Mouse (Mus musculus) gastrocnemius, postnatal 36 days (tissue): Measurements from ENCODE around the gene Creg2. TPM values are rescaled to one million over a fixed set of nuclear protein-coding genes. Genes with fewer than 3 reads are reported as not detected.

Experiments used
- DNase-seq, 2 experiments: peaks; one replicate each; pipeline ENCODE4 v3.0.0; 2022
- intact Hi-C: fragments of 180-260 bp; cut with DNase I; formaldehyde crosslinking; loops from one replicate; pipeline ENCODE4 v1.15.1; 2025
- long read RNA-seq, 2 experiments: library from polyadenylated mRNA; stranded (forward); transcript quantifications; one replicate each; pipeline ENCODE4 v2.0.0; 2021
- total RNA-seq, 2 experiments: library from RNA; stranded (reverse); gene quantifications; 2 replicates each; pipeline ENCODE4 v1.2.3; 2021

The Creg2 gene
- not detected for total RNA-seq
- long read RNA-seq, experiment 1, result 0 reads
- long read RNA-seq, experiment 2, result 0 reads

DNA sequence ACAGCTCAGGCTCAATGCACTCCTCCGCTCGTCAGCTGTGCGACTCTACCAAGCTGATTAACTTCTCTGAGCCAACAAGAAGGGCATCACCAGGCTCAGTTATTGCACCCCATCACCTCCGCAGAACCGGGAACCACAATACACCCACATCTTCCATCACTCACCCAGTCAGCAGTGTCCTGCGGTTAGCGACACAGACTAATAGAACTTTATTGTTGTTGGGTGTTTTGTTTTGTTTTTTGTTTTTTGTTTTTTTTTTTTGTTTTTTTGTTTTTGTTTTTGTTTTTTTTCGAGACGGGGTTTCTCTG lies at the start of gene Creg2:
Gene Creg2 (minus strand): TSS at position 234 of the 308 bp plus-strand sequence.
- no peak for DNase-seq
- intact Hi-C loops, result loop anchor here (5.0 kb wide), 1 partner anchor 39 kb away; no protein-coding TSS in a partner anchor

DNA sequence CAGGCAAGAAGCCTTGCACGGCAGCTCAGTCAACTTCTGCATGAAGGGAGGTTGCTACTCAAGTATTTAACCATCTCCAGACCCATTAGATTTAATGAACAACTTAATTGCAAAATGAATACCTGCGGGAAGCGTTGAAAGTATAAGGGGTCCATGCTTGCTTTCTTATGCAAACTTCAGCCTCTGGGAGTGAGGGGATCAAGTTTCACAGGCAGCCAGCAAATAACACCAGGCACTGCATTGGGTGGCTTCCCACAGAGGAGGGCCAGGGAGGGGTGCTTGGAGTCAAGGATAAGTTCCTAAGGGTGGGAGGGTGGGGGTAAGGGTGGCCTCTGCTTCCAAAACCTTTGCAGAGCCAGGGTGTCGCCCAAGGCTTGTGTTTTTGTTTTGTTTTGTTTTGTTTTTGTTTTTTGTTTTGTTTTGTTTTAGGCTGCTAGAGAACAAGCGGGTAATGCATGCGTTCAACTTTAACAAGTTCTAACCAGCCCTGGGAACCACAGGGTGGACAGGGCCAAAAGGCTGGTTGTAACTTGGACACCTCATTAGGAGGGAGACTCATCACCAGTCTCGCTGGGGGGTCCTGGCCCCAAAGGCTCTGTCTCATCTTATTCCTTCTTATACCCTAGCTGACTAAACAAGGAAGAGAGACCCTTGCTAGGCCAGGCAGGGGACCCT lies 49.5 kb upstream of the Creg2 start:
- intact Hi-C loops, result loop anchor here (5.0 kb wide), 1 partner anchor 62 kb away; no protein-coding TSS in a partner anchor
- no peak for DNase-seq

DNA sequence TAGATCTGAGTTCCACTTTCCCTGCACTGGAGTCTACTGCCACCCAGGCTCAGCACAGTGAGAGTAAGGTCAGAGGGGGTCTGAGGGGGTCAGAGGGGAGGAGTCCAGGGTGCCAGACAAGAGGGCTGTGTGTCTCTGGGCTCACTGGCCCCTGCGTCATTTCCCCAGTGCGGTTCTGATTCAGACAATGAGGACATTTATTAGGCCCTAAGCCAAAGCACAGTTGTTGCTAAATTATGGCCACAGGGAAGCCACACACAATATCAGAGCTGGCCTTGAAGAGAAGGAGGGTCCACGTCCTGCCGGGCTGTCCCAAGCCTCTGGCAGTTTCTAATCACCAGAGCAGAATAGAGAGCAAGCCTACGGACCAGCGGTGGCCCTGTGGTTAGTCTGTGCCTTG lies 47.2 kb upstream of the Creg2 start:
- intact Hi-C loops, result no loop called here
- no peak for DNase-seq

DNA sequence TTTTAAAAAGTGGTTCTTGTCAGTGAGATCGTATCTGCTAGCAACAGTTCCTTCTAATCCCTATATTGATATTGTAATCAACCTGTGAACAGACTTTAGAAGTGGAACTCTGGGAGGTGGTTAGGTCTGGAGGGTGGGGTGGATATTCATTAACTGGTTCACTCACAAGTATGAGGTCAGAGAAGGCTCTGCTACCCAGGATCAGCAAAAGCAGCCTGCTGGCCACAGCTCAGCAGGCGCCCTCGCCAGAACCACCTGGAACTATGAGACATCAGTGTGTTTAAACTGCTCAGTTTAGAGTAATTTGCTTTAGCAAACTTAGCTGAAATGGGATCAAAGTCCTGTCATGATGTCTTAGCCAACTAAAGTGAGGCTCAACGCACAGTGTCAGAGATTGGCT lies 43.9 kb upstream of the Creg2 start:
- DNase-seq, result no peak
- intact Hi-C loops, result no loop called here

DNA sequence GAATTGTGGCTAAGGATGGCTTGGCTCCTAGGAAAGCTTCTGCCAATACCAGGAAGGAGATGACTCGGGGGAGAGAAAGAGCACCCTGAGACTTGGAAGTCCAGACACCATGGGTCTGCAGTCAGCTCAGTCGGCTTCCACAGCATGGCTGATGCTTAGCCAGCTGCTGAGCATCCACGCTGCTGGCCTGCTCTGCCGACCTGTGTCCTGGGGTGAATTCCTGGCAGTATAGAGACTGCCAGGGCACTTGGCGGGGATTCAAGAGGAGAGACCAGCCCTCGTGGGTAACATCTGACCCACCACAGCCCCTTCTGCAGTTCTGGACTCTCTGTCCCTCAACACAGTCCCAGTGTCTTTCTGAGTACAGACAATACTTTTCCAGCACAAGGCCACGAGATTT lies 43.5 kb upstream of the Creg2 start:
- intact Hi-C loops, result no loop called here

DNA sequence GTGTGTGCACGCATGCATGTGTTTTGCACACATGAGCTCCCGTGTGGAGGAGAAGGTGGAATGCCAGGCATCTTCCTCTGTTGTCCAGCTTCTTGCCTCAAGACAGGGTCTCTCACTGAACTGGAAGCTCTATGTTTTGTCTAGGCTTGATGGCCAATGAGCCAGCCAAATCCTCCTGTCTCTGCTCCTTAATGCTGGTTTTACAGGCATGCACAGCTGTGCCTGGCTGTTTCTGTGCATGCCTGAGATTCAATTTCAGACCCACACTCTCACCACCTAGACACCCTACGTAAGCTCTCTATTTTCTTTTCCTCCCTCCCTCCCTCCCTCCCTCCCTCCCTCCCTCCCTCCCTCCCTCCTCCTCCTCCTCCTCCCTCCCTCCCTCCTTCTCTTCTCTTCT lies 40.7 kb upstream of the Creg2 start:
- intact Hi-C loops, result no loop called here
- DNase-seq, result no peak

More for the DNA sequence above, 43.5 kb upstream of the Creg2 start:
- DNase-seq, result no peak

DNA sequence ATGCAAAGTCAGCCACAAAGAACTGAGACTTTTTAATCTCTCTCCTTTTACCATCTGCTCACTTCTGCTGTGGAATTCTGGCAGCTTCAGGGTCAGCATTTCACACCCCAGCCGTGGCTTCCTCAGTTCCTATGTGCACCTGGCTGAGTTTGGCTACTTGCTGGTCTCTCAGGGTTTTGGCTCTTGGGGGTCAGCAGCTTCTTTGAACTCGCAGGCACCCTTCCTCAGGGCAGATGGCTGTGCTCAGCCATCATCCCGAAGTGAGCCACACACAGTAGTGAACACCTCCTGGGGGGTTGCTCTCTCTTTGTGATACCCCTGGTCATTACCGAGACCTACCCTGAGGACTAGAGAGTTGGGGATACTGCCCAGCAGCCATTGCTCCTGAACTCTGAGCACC lies 39.8 kb upstream of the Creg2 start:
- no peak for DNase-seq
- intact Hi-C loops, result no loop called here

DNA sequence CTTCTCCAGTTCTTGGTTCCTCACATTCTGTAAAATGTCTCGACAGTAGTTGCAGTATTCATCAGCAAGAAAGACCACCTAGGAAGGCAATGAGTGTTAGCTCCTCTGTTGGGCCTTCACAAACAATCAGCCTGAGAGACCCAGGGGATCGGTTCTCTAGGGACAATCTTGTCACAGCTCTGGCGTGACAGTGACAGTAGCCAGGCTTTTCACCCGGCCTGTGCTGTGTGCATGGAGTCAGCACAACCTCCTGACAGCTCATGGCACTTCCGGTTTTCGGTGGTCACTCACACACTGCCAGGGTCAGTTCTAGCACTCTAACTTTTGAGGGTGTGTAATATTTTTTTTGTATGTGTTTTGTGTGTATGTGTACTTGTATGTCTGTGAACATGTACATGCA lies 37.3 kb upstream of the Creg2 start:
- intact Hi-C loops, result loop anchor here (5.0 kb wide), 2 partner anchors 249 to 289 kb away; no protein-coding TSS in a partner anchor
- no peak for DNase-seq

DNA sequence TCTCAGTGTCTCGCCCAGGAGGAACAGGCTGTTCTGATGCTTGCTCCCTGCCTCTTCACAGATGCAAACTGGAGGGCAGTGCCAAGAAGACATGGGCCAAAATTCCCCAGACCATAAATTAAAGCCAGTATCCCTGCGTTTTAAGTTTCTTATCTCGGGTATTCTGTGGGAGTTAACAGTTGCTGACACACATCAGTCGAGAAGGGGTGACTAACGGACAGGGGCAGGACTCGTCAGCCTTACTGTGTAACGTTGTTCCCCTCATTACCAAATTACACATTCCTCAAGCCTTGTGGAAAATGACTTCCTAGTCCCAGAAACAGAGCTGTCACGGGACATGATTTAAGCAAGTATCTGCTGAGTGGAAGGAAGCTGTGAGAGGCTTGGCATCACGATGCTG lies 36.0 kb upstream of the Creg2 start:
- DNase-seq, result no peak
- intact Hi-C loops, result loop anchor here (5.0 kb wide), 2 partner anchors 250 to 290 kb away; no protein-coding TSS in a partner anchor

DNA sequence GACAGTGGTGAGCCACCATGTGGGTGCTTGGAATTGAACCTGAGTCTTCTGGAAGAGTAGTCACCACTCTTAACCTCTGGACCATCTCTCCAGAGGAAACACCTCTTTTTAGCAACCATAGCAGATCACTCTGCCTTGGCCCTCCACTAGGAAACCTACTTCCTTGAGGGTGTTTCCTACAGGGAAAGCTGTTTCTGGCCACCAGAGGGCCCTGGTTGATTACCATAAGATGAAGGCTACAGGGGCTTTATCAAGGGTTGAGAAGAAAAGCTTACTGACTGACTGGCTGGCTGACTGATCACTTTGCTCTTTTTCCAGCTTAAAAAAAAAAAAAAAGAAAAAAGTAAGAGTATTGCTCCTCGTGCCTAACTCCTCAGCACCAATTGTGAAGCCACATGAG lies 34.6 kb upstream of the Creg2 start:
- peak; percentile 53 to 73 for DNase-seq
- intact Hi-C loops, result loop anchor here (1.0 to 5.0 kb wide), 3 partner anchors 72 to 291 kb away; no protein-coding TSS in a partner anchor

DNA sequence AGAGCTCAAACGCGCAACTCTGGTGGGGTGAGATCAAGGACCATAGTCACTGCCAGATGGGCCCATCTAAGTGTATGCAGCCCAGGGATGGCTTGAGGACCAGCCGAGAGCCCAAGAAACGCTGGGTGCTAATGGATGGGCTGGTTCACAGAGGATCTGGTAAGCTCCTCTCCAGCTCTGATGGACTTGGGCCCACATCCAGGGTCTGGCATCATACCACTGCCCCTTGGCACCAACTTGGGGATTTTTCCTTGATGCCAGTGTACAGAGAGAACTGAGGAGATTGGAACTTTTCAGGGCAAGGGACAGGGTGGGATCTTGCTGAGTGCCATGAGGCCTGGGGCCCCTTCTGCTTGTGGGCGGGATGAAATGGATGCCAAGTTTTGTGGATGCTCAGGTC lies 30.4 kb upstream of the Creg2 start:
- no peak for DNase-seq
- intact Hi-C loops, result no loop called here

DNA sequence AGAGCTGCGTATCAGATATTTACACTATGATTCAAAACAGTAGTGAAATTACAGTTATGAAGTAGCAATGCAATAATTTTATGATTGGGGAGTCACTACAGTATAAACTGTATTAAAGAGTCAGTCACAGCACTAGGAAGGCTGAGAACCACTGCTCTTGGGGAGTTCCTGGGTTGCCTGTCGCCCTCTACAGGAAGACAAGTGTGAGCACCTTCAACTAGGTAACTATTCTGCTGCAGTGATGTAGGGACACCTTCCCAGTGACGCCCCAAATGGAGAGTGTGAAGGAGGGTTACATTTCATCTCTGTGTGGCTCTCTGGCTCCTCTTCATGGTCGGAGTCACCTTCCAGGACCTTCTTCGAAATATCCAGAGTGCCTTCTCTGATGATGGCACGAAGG lies 29.3 kb upstream of the Creg2 start:
- DNase-seq, result no peak
- intact Hi-C loops, result loop anchor here (1.0 kb wide), 1 partner anchor 65 kb away; no protein-coding TSS in a partner anchor

DNA sequence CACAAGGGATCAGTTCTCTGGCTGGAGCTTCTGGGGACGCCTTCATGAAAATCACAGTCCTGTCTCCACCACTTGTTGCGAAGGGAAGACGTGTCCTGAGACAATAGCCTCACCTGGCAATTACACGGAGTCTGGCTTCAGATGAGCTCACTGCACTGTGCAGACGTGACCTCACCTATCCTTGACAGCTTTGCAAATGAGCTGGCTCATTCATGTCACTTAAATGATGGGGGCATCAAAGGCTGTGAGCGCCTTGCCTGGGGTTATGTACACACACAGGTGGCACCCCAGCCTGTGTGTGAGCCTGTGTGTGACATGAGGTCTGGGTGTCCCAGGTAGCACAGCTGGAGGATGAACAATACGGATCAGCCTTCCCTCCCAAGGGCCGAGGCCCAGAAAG lies 27.6 kb upstream of the Creg2 start:
- intact Hi-C loops, result no loop called here
- DNase-seq, result no peak

DNA sequence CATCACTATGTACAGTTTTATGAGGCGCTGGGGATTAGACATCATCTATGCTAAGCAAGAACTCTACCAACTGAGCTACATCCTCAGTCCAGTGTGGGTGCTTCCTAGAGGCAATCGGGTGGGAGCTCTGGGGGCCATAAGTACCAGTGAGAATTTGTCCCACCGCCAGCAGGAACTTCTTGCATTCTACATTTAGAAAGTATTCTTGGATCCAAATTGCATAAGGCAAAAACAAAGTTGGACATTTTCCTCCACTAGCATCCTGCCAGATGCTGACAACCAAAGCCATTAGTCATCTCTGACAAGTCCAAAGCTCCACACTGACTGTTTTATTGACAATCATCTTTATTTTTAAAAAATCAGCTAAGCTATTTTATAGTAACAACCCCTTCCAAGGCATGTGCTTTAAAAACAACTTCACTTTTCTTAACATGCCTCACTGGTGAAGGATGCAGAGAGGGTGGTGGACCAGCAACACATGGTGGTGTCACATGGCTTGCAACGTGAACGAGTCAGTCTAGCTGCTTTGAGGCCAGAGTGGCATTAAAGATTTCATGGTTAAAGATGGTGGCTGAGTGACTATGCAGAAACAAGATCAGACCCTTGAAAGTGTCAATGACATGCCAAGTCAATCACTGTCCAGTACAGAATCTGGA lies 25.1 kb upstream of the Creg2 start:
- intact Hi-C loops, result no loop called here
- no peak for DNase-seq

DNA sequence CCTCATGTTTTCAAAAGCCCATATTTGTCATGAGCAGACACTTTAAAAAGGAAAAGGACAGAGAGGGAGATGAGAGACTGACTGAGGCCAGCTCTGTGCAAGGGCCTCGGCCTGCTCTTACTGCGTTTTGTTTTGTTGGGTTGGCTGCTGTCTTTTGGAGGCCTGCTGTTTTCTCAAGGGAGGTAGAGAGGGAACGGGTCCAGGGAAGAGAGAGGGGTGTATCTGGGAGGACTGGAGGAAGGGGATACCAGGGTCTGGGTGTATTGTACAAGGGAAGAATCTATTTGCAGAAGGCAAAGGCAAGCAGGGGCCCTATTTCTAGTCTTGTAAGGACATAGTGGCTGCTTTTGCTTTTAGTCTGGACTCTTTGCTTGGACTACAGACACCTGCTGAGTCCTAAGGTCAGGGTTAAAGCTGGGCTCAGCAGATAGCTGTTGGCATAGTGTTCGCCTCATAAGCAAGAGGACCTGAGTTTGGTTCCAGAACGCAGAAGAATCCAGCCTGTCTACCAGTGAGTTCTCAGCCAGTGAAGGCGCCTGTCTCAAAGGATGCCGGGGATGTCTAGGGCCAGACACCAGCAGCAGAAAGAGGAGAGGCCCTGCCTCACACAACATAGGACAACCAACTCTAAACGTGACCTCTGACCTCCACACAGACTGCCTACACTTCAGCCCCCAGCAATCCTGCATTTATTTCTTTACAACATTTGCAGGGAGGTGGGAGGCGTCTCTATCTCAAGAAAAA lies 21.3 kb upstream of the Creg2 start:
- DNase-seq, result no peak
- intact Hi-C loops, result no loop called here

DNA sequence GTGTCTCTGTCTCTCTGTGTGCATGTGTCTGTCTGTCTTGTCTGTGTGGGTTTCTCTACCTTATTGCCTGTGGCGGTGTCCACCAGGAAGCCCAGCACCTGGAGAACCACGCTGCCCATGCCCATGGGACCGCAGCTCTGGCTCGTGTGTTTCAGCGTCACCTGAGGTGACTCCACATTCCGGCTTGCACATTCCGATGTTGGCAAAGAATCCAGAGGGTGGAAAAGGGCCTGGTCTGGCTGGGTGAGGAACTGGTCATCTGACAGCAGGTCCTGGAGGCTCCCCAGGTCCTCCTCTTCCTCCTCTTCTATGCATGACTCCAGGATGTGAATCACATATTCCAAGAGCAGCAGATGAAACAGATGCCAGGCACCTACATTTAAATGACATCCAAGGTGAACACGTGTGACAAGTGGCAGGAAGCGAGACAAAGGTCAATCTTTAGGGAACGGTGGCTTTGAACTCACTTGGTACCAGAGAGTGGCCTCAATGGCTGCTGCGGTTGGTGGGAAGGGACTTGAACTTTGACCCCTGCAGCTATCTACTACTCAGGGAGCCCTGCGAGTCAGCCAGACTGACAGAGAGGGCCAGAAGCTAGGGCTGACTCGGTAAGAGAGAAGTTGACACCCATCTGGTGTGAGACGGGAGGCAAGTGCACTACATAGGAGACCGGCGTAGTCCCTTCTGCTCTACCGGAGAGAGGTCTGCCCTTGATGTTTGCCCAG lies 19.1 kb upstream of the Creg2 start:
- no peak for DNase-seq
- intact Hi-C loops, result no loop called here

DNA sequence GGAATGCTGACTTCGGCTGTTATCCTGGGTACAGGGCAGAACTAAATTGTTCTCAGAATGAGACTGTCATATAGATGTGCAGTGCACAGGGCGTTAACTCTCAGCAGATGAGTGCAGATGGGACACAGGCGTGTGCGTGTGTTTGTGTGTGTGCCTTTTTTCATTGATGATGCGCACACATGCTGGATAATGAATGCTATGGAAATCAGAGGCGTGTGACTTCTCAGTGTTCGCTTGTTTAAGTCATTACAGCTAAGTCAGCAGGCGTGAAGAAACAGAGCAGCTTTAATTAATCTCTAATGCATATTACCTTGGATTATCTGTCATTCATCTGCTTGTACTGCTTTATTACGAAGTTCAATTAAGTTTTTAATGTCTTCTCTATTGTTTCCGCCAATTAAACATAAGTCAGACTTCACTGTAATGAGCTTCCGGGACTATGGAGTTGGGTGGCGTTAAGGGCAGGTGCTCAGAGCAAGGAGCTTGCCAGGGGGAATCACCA lies 15.5 kb upstream of the Creg2 start:
- no peak for DNase-seq
- intact Hi-C loops, result no loop called here

DNA sequence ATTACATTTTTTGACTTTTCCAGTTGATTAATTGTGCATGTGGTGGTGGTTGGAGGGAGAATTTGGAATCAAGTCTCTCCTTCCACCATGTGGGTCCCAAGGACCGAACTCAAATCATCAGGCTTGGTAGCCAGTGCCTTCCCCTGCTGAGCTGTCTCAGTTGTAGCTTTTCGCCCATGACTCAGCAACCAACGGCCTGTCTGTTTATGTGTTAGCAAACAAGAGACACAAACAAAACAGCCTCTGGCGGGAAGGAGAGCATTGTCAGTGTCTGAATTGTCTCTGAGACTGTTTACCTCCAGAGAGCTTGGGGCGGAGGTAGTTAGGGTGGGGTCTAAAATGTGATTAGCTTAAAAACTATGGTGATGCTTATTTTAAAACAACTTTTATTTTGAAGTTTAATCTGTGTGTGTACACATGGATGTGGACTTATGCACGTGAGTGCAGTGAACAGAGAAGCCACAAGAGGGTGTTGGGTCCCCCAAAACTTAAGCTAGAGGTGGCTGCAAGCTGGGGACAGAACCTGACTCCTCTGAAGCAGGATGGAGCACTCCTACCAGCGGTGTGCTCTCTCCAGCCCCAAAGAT lies 12.9 kb upstream of the Creg2 start:
- intact Hi-C loops, result no loop called here

DNA sequence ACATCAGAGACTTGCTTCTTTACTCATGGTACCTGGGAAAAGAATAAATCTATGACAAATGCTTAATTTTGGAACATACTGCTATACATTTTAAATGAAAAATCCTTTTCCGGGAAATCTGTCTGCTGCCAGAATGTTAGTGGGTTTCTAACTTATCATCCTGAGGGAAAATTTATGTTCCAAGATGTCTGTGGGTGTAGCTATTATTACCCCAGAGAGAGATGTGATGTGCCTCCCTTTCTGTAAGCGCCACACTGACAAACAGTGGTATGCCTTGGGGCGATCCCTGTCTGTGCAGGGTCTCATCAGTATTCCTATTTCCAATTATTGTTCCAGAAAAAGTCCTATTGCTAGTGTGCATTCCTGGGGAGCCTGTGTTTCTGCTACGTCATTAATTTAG lies 11.8 kb upstream of the Creg2 start:
- intact Hi-C loops, result no loop called here
- DNase-seq, result no peak

More for the DNA sequence above, 12.9 kb upstream of the Creg2 start:
- DNase-seq, result no peak

DNA sequence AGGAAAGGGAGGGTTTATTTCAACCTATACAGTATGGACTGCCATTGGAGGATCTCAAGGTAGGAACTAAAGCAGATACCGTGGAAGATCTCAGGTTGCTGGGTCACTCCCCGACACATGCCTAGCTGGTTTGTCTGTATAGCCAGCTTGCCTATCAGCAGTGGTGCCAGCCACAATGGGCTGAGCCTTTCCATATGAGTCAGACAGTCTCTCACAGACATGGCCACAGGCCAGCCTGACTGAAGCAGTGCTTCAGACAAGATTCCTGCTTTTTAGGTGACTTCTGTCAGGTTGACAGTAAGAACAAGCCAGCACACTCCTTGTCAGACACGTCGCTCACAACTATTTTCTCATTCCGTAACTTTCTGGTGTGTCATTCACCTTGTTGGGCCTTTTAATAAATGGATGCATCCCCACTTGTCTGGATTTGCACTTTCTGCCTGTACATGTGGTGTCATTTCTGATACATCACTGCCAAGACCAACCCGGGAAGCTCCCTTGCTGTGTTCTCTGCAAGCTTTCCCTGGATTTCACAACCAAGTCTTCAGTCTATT lies 5.8 kb upstream of the Creg2 start:
- intact Hi-C loops, result no loop called here
- no peak for DNase-seq
